Mouse (Mus musculus) spleen, adult 2 months (tissue): ENCODE measurements around the gene Vangl1. TPM values are rescaled to one million over a fixed set of nuclear protein-coding genes. Genes with fewer than 3 reads are reported as not detected.

Source experiments
- DNase-seq, 2 experiments: peaks; one replicate each; pipeline versions ENCODE4 v3.0.0 to v3.0.0-alpha.2; 2012 to 2021; ENCODE audit warnings: low spot score in 2 of 2, low read depth in 1 of 2
- H3K27ac ChIP-seq: fragments of 200-500 bp; 2 replicates; pipeline ENCODE4 v1.5.1; 2012; ENCODE audit warnings: low read length, inconsistent platforms; ENCODE audit not compliant: insufficient read depth
- H3K27me3 ChIP-seq: fragments of 200-500 bp; 2 replicates; pipeline ENCODE4 v1.6.1; 2012; ENCODE audit warnings: mild to moderate bottlenecking, moderate library complexity, low read length, inconsistent platforms; ENCODE audit not compliant: control insufficient read depth, insufficient read depth
- H3K36me3 ChIP-seq: fragments of 200-500 bp; 2 replicates; pipeline ENCODE4 v1.6.1; 2012; ENCODE audit warnings: mild to moderate bottlenecking, low read length, inconsistent platforms; ENCODE audit not compliant: control insufficient read depth, insufficient read depth
- H3K4me1 ChIP-seq: fragments of 200-500 bp; 2 replicates; pipeline ENCODE4 v1.6.1; 2011; ENCODE audit warnings: inconsistent platforms; ENCODE audit not compliant: control insufficient read depth, insufficient read depth, insufficient read length
- H3K4me3 ChIP-seq: fragments of 200-500 bp; 2 replicates; pipeline ENCODE4 v1.5.1; 2011; ENCODE audit warnings: mild to moderate bottlenecking, inconsistent platforms; ENCODE audit not compliant: insufficient read depth, insufficient read length; ENCODE audit errors: extremely low read depth
- CTCF ChIP-seq: fragments of 200-500 bp; IDR thresholded peaks from 2 replicates; pipeline ENCODE4 v1.5.1; 2011; ENCODE audit warnings: mild to moderate bottlenecking, inconsistent platforms; ENCODE audit not compliant: insufficient read depth, insufficient read length, insufficient replicate concordance; ENCODE audit errors: extremely low read depth
- POLR2A ChIP-seq: fragments of 200-500 bp; IDR thresholded peaks from 2 replicates; pipeline ENCODE4 v1.6.1; 2011; ENCODE audit warnings: low read depth, low read length, inconsistent platforms
- WGBS: fragments of 180-500 bp; shearing (Covaris S2); methylation state at CpG from one replicate; pipeline ENCODE4 v1.1.7; 2018; 5-methylcytosine and 5-hydroxymethylcytosine counted together
- polyA plus RNA-seq: library from polyadenylated mRNA; depleted of rRNA; stranded (reverse); fragments of >200 nt; gene quantifications from 2 replicates; pipeline ENCODE4 v1.2.3, GENCODE M21; 2012

The Vangl1 gene
- polyA plus RNA-seq, 1 experiment = 18.2 TPM

GRCm38 (mm10) chr3:102193488-102194290 is 10.8 kb downstream of the Vangl1 start:
- Histone ChIP-seq H3K36me3 (no peaks in the 10 kb centered on the region), H3K27ac (no peak overlapping the region), H3K27me3 (no peaks in the 10 kb centered on the region), H3K4me1 (no peaks in the 10 kb centered on the region), H3K4me3 (no peak overlapping the region)
- 27% methylated on average over 19 of the region's 20 CpGs for WGBS
- no peak for TF ChIP-seq CTCF
- no peak for TF ChIP-seq POLR2A
- no peak for DNase-seq

GRCm38 (mm10) chr3:102192621-102193020 is 11.9 kb downstream of the Vangl1 start:
- TF ChIP-seq POLR2A = no peak
- no peak for TF ChIP-seq CTCF
- H3K36me3 ChIP-seq = no peaks in the 10 kb centered on the region
- DNase-seq = no peak
- 91% methylated on average over 2 of the region's 2 CpGs for WGBS
- H3K4me1 ChIP-seq = no peaks in the 10 kb centered on the region
- H3K27me3 ChIP-seq = no peaks in the 10 kb centered on the region
- no peak overlapping the region for H3K4me3 ChIP-seq
- no peak overlapping the region for H3K27ac ChIP-seq

GRCm38 (mm10) chr3:102191575-102191974 is 12.9 kb downstream of the Vangl1 start:
- H3K36me3 ChIP-seq = no peaks in the 10 kb centered on the region
- TF ChIP-seq POLR2A = no peak
- no peak for TF ChIP-seq CTCF
- no peak for DNase-seq
- H3K27ac ChIP-seq = no peak overlapping the region
- 84% methylated on average over 3 of the region's 3 CpGs for WGBS
- no peaks in the 10 kb centered on the region for H3K27me3 ChIP-seq
- H3K4me3 ChIP-seq = no peak overlapping the region
- no peaks in the 10 kb centered on the region for H3K4me1 ChIP-seq

GRCm38 (mm10) chr3:102190642-102191041 is 13.9 kb downstream of the Vangl1 start:
- TF ChIP-seq POLR2A = no peak
- no peak for TF ChIP-seq CTCF
- DNase-seq = no peak

GRCm38 (mm10) chr3:102190015-102190414 is 14.5 kb downstream of the Vangl1 start:
- DNase-seq = no peak
- TF ChIP-seq CTCF = no peak
- TF ChIP-seq POLR2A = no peak
- WGBS = 81% methylated on average over 4 of the region's 4 CpGs
- no peaks in the 10 kb centered on the region for H3K36me3 ChIP-seq
- H3K27ac ChIP-seq = no peak overlapping the region
- no peak overlapping the region for H3K4me3 ChIP-seq
- no peaks in the 10 kb centered on the region for H3K4me1 ChIP-seq
- no peaks in the 10 kb centered on the region for H3K27me3 ChIP-seq

More at GRCm38 (mm10) chr3:102190642-102191041, 13.9 kb downstream of the Vangl1 start:
- Histone ChIP-seq H3K36me3 (no peaks in the 10 kb centered on the region), H3K4me1 (no peaks in the 10 kb centered on the region), H3K4me3 (no peak overlapping the region), H3K27me3 (no peaks in the 10 kb centered on the region), H3K27ac (no peak overlapping the region)

GRCm38 (mm10) chr3:102188972-102189371 is 15.5 kb downstream of the Vangl1 start:
- DNase-seq = no peak
- Histone ChIP-seq H3K36me3 (no peaks in the 10 kb centered on the region), H3K4me3 (no peak overlapping the region), H3K27me3 (no peaks in the 10 kb centered on the region), H3K4me1 (no peaks in the 10 kb centered on the region), H3K27ac (no peak overlapping the region)
- 84% methylated on average over 6 of the region's 6 CpGs for WGBS
- TF ChIP-seq POLR2A = no peak
- TF ChIP-seq CTCF = no peak

GRCm38 (mm10) chr3:102187401-102187800 is 17.1 kb downstream of the Vangl1 start:
- TF ChIP-seq POLR2A = no peak
- no peak for TF ChIP-seq CTCF
- no peak overlapping the region for H3K27ac ChIP-seq
- no peak overlapping the region for H3K4me3 ChIP-seq
- 84% methylated on average over 4 of the region's 4 CpGs for WGBS
- DNase-seq = no peak
- H3K4me1 ChIP-seq = no peaks in the 10 kb centered on the region
- H3K36me3 ChIP-seq = no peaks in the 10 kb centered on the region
- no peaks in the 10 kb centered on the region for H3K27me3 ChIP-seq
